Mouse (Mus musculus) forebrain, postnatal 0 days (tissue): ENCODE results near the gene Grk5. TPM values are rescaled to one million over a fixed set of nuclear protein-coding genes. Genes with fewer than 3 reads are reported as not detected.
"Not testable (repeated sequence)": the region's sequence is repeated elsewhere in the genome, so short reads cannot be mapped to it uniquely, and the experiment has no call there.

ENCODE experiments used
- ATAC-seq: fragments of 200-750 bp; cut with Nextera tagmentation; 2 replicates; pipeline ENCODE4 v1.8.0; 2017; ENCODE audit warnings: mild to moderate bottlenecking, moderate library complexity
- DNase-seq: peaks from one replicate; pipeline ENCODE4 v3.0.0-alpha.2; 2015
- H3K27ac ChIP-seq: fragments of 300-500 bp; sonication (generic); 2 replicates; pipeline ENCODE4 v1.5.1; 2014; ENCODE audit warnings: low read depth, mild to moderate bottlenecking, antibody characterized with exemption, low read length, moderate library complexity, mixed read lengths
- H3K27me3 ChIP-seq: fragments of 300-500 bp; sonication (generic); 2 replicates; pipeline ENCODE4 v1.6.1; 2014; ENCODE audit warnings: mild to moderate bottlenecking, low read length, mixed read lengths; ENCODE audit not compliant: insufficient read depth
- H3K36me3 ChIP-seq: fragments of 300-500 bp; sonication (generic); 2 replicates; pipeline ENCODE4 v1.6.1; 2014; ENCODE audit warnings: mild to moderate bottlenecking, moderate library complexity; ENCODE audit not compliant: insufficient read depth
- H3K4me1 ChIP-seq: fragments of 300-500 bp; sonication (generic); 2 replicates; pipeline ENCODE4 v1.6.1; 2014; ENCODE audit warnings: antibody characterized with exemption; ENCODE audit not compliant: insufficient read depth
- H3K4me2 ChIP-seq: fragments of 300-500 bp; sonication (generic); 2 replicates; pipeline ENCODE4 v1.6.1; 2014; ENCODE audit warnings: low read depth, mild to moderate bottlenecking, moderate library complexity
- H3K4me3 ChIP-seq: fragments of 300-500 bp; sonication (generic); 2 replicates; pipeline ENCODE4 v1.5.1; 2014; ENCODE audit warnings: low read depth, low read length, mixed read lengths
- H3K9ac ChIP-seq: fragments of 300-500 bp; sonication (generic); 2 replicates; pipeline ENCODE4 v1.6.1; 2014; ENCODE audit warnings: mild to moderate bottlenecking
- H3K9me3 ChIP-seq: fragments of 300-500 bp; sonication (generic); 2 replicates; pipeline ENCODE4 v1.6.1; 2016; ENCODE audit warnings: low read length
- CTCF ChIP-seq: sonication (generic); IDR thresholded peaks from 2 replicates; pipeline ENCODE4 v1.5.1; 2016; ENCODE audit warnings: antibody characterized with exemption, control low read depth, low read depth
- WGBS: fragments of 180-500 bp; shearing (Covaris S2); extraction: QIAGEN DNeasy Blood & Tissue Kit; methylation state at CpG from one replicate; pipeline ENCODE4 v1.1.7; 2014; 5-methylcytosine and 5-hydroxymethylcytosine counted together
- polyA plus RNA-seq: library from polyadenylated mRNA; unstranded; fragments of >200 nt; fragmentation: Nextera tagmentation; extraction: Ambion mirVana; gene quantifications from 2 replicates; pipeline ENCODE4 v1.2.1, GENCODE M21; 2015
- total RNA-seq: library from RNA; depleted of rRNA; stranded (reverse); fragments of >200 nt; gene quantifications from 2 replicates; pipeline ENCODE4 v1.2.3, GENCODE M21; 2014; rRNA removed

The Grk5 gene
- total RNA-seq (10.4 and 12.7 TPM in 2 replicates), polyA plus RNA-seq (1.3 and 1.5 TPM in 2 replicates)

DNA sequence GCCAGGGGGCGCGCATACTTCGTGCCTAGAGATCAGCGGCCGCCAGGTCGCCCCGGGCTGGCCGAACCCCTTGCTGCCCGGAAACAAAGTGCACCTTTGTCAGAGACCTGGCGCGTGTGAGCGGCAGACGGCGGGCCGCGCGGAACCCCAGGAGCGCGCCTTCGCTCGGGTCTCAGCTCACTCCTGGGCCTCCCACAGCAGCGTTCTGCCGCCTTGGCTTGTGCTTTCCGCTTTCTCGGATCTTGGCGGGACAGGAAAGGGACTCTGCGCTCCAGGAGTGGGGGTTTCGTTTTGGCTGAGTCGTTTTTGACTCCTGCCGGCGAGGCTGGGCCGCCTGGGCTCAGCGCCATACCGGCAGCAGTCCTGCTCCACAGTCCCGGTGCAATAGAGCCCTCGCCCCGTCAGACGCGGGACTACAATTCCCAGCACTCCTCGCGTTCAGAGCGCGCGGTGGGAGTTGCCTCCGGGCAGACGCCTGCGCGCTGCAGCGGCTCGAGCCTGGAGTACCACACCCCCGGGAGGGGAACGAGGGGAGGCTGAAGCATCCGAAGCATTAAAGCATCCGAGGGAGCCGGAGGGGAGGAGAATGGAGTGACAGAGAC, at the start of gene Grk5:
Grk5 (plus strand) TSS at position 36 of the 602 bp plus-strand sequence.
- ATAC-seq (peak; percentile 99), DNase-seq (peak; percentile 97)
- Histone ChIP-seq H3K4me3 (peak within 1 kb of the TSS; percentile 61), H3K27me3 (no peaks in the 10 kb centered on the region), H3K36me3 (no peaks in the 10 kb centered on the region), H3K9me3 (no peaks in the 10 kb centered on the region), H3K9ac (peak within 1 kb of the TSS; percentile 68), H3K4me2 (peak within 1 kb of the TSS; percentile 65), H3K27ac (peak within 1 kb of the TSS; percentile 90), H3K4me1 (0 out of 2 replicates have a peak, but pooled peaks cover 7% of the 10 kb centered on the region)
- WGBS: 1% methylated on average over 55 of the region's 55 CpGs
- TF ChIP-seq CTCF: peak; percentile 86

DNA sequence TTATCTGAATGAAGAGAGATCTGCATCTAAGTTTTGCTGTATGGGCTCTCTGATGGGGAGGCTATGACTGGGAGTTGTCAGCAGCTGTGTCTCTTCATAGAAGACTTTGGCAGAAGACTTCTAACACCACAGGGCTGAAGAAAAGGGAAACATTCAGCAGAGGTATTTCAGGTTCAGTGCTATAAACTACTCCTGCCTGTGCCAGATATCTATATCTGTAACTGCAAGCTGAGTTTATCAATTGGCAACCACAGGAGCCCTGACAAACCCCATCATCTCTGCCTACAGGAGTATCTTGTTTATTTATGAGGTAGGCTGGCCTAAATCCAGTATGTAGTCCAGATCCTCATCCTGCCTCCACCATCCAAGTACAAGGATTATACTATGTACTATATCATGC, 46.2 kb upstream of the Grk5 start:
- Histone ChIP-seq H3K9me3 (no peaks in the 10 kb centered on the region), H3K27me3 (no peaks in the 10 kb centered on the region), H3K4me1 (no peaks in the 10 kb centered on the region), H3K36me3 (peaks cover 32% of the 10 kb centered on the region; the same call in 1 of the 2 replicates), H3K9ac (no peak overlapping the region), H3K4me3 (no peak overlapping the region), H3K4me2 (no peak overlapping the region), H3K27ac (no peak overlapping the region)
- no peak for DNase-seq
- TF ChIP-seq CTCF: no peak
- no peak for ATAC-seq

DNA sequence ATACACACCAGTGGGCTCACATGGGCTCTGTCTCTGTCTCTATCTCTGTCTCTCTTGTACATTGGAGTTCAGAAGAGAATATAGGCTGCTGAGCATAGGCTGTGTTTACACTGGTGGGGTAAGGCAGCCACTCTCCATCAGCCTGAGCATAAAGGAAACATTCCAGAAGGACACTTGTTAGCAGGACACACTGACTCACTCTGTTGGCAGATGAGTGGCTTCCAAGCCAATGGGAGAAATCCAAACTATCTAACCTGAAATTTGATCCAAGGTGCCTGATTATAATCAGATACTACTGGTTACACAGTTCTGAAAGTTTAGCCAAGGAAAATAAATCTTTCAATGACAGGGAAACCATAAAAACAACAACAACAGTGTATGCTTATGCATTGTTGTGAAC, 43.8 kb upstream of the Grk5 start:
- Histone ChIP-seq H3K4me2 (no peak overlapping the region), H3K4me1 (no peaks in the 10 kb centered on the region), H3K9ac (no peak overlapping the region), H3K27me3 (no peaks in the 10 kb centered on the region), H3K36me3 (peaks cover 22% of the 10 kb centered on the region; the same call in 1 of the 2 replicates), H3K4me3 (no peak overlapping the region), H3K27ac (no peak overlapping the region), H3K9me3 (no peaks in the 10 kb centered on the region)
- DNase-seq (no peak), ATAC-seq (no peak)
- no peak for TF ChIP-seq CTCF

DNA sequence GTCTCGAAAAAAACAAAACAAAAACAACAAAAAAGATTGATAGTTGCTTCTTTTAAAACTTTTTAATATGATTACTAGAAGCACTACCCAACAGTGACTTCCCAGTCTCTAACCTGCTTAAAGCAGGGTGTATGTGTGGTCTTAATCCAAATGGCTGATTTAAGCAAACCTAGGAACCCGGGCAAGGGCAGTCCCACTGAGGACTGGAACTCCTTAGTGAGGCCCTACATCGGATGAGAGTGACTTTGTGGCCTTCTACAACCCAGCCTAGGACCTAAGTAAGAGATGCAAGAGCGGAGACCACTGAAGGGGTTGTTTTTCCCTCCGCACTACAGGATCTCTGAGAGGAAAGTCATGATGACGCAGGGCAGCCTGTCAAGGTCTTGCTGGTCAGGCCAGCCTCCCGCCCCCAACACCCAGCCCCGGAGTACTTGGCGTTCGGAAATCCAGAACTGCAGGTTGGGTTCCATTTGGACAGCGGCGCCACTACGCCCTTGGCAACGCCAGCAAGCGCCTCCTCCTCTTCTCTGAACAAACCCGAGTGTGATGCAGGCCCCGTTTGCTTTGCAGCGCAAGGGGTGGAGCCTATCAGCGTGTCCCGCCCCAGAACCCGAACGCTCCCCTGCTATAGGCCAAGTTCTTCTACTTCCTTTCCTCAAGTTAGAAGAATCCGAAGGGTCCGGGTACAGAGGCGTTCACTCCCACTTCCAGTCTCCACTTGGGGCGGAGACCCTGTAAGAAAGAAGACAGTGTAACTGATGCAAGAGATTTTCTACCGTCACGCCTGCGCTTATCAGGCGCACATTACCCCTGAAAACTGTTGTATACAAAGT, 28.5 kb upstream of the Grk5 start, which contains the start of gene Sfxn4:
Sfxn4 (minus strand) TSS at position 612 of the 833 bp plus-strand sequence.
- Histone ChIP-seq H3K36me3 (peaks cover 4% of the 10 kb centered on the region; the same call in 1 of the 2 replicates), H3K4me1 (no peaks in the 10 kb centered on the region), H3K27me3 (no peaks in the 10 kb centered on the region), H3K4me3 (peak within 1 kb of the TSS; percentile 68), H3K9ac (peak within 1 kb of the TSS; percentile 73), H3K27ac (peak within 1 kb of the TSS; percentile 79), H3K4me2 (peak within 1 kb of the TSS; percentile 68), H3K9me3 (no peaks in the 10 kb centered on the region)
- ATAC-seq (peak; percentile 100), DNase-seq (peak; percentile 90)
- 4% methylated on average over 30 of the region's 30 CpGs for WGBS
- no peak for TF ChIP-seq CTCF

DNA sequence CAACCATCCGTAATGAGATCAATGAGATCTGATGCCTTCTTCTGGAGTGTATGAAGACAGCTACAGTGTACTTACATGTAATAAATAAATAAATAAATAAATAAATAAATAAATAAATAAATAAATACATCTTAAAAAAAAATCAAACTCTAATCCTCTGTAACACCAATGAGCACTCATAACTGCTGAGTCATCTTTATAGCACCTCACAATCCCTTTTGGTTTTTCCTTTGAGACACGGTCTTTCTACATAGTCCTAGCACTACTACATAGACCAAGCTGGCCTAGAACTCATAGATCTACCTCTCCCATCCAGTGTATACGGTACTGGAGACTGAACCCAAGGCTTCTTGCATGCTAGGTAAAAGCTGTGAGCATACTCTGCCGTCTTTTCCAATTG, 23.4 kb upstream of the Grk5 start:
- H3K4me2 ChIP-seq, H3K4me3 ChIP-seq, DNase-seq, ATAC-seq, H3K27me3 ChIP-seq, H3K27ac ChIP-seq, H3K9me3 ChIP-seq, H3K4me1 ChIP-seq, H3K9ac ChIP-seq, H3K36me3 ChIP-seq: not testable (repeated sequence)
- WGBS: 97% methylated on average over 4 of the region's 4 CpGs

DNA sequence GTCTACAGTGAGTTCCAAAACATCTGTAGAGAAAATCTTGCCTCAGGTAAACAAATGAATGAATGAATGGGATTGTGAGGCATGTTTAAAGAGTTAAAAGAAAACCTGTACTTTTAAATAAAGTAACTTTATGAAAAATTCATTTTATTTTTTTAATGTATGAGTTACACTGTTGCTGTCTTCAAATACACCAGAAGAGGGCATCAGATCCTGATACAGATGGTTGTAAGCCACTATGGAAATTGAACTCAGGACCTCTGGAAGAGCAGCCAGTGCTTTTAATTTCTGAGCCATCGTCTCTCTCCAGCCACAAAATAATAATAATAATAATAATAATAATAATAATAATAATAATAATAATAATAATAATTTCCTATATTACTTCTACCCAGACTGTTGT, 19.1 kb upstream of the Grk5 start:
- Histone ChIP-seq H3K27ac (no peak overlapping the region), H3K4me2 (no peak overlapping the region), H3K4me1 (peaks cover 3% of the 10 kb centered on the region; the same call in 1 of the 2 replicates), H3K9ac (no peak overlapping the region), H3K4me3 (no peak overlapping the region), H3K27me3 (no peaks in the 10 kb centered on the region), H3K36me3 (0 out of 2 replicates have a peak, but pooled peaks cover 3% of the 10 kb centered on the region), H3K9me3 (no peaks in the 10 kb centered on the region)
- ATAC-seq: no peak
- no peak for DNase-seq
- 0 out of 2 replicates have a peak, but pooled peaks have one; percentile 13 for TF ChIP-seq CTCF
- WGBS: 90% methylated on average over 1 of the region's 1 CpGs

DNA sequence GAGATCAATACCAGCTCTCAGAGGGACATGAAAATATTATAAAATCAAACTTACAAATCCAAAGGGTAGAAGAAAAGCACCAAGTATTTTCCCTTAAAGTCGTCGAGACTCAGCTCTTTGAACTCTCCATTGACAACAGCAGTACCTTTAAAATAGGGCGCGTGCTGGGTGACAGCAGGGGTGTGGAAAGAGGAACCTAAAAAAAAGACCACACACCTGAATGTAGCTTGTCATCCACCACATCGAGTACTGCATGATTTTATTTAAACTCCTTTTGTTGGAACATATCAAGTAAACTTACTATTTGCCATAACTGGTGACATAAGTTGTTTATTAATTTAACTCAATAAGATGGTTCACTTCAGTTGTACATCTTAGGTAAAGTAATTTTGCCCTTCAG, 18.2 kb upstream of the Grk5 start:
- Histone ChIP-seq H3K27ac (no peak overlapping the region), H3K4me1 (peaks cover 3% of the 10 kb centered on the region; the same call in 1 of the 2 replicates), H3K4me2 (no peak overlapping the region), H3K9me3 (no peaks in the 10 kb centered on the region), H3K36me3 (0 out of 2 replicates have a peak, but pooled peaks cover 3% of the 10 kb centered on the region), H3K27me3 (no peaks in the 10 kb centered on the region), H3K9ac (no peak overlapping the region), H3K4me3 (no peak overlapping the region)
- ATAC-seq (no peak), DNase-seq (no peak)
- WGBS: 92% methylated on average over 5 of the region's 5 CpGs
- TF ChIP-seq CTCF: no peak
